Mouse (Mus musculus): ENCODE data around the gene Rrp1.

DNA sequence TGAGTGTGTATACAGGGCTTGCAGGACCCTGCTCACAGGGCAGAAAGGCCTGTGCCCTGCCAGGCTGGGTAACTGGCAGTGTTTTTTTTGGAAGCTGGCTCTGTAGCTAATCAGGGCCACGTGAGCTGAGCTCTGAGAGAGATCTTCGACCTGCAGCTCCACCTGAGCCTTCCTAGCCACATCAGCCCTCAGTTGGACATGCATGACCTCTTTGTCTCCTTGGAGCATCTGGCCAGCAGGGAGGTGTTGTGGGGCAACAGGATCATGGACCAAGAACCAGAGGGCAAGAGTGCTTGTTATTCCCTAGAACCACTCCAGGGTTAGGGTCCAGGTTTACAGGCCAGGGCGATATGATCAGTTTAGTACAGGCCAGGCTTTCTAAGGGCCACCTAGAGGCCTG is 34.6 kb upstream of the Rrp1 start:
- no peak for TF ChIP-seq CTCF (IDR thresholded peaks at IDR 0.05; ENCODE audit: borderline replicate concordance, insufficient read depth, low read length)
- no peak for TF ChIP-seq POLR2A (IDR thresholded peaks at IDR 0.05; ENCODE audit: low read depth, low read length)

All from embryonic fibroblast, embryonic 13.5 days (primary cell).